Mouse (Mus musculus) embryonic facial prominence, embryonic 11.5 days (tissue): ENCODE measurements around the gene 9030612E09Rik. TPM values are rescaled to one million over a fixed set of nuclear protein-coding genes. Genes with fewer than 3 reads are reported as not detected.

Source experiments
- ATAC-seq: fragments of 200-750 bp; cut with Nextera tagmentation; replicated peaks from 2 replicates; pipeline ENCODE4 v1.8.0; 2017; ENCODE audit warnings: low read depth; ENCODE audit not compliant: insufficient number of reproducible peaks, low FRiP score, low TSS enrichment
- DNase-seq: peaks from one replicate; pipeline ENCODE4 v3.0.0-alpha.2; 2015; ENCODE audit warnings: low spot score
- H3K27ac ChIP-seq: fragments of 300-500 bp; sonication (generic); replicated peaks from 2 replicates; pipeline ENCODE4 v1.5.1; 2014; ENCODE audit warnings: mild to moderate bottlenecking, low read depth, low read length, control low read depth
- H3K27me3 ChIP-seq: fragments of 300-500 bp; sonication (generic); 2 replicates; pipeline ENCODE4 v1.6.1; 2014; ENCODE audit warnings: mild to moderate bottlenecking, low read length, moderate library complexity, mixed read lengths; ENCODE audit not compliant: control insufficient read depth, insufficient read depth
- H3K36me3 ChIP-seq: fragments of 300-500 bp; sonication (generic); replicated peaks from 2 replicates; pipeline ENCODE4 v1.6.1; 2014; ENCODE audit warnings: low read depth, mild to moderate bottlenecking, low read length, moderate library complexity, mixed read lengths; ENCODE audit not compliant: control insufficient read depth, insufficient read depth
- H3K4me1 ChIP-seq: fragments of 300-500 bp; sonication (generic); 2 replicates; pipeline ENCODE4 v1.6.1; 2014; ENCODE audit warnings: low read length, mixed read lengths; ENCODE audit not compliant: control insufficient read depth, insufficient read depth
- H3K4me2 ChIP-seq: fragments of 300-500 bp; sonication (generic); 2 replicates; pipeline ENCODE4 v1.6.1; 2014; ENCODE audit warnings: low read depth, mild to moderate bottlenecking, control low read depth, low read length, moderate library complexity
- H3K4me3 ChIP-seq: fragments of 300-500 bp; sonication (generic); 2 replicates; pipeline ENCODE4 v1.5.1; 2014; ENCODE audit warnings: low read depth, low read length, control low read depth
- H3K9ac ChIP-seq: fragments of 300-500 bp; sonication (generic); replicated peaks from 2 replicates; pipeline ENCODE4 v1.6.1; 2014; ENCODE audit warnings: mild to moderate bottlenecking, control low read depth, low read length
- H3K9me3 ChIP-seq: fragments of 300-500 bp; sonication (generic); replicated peaks from 2 replicates; pipeline ENCODE4 v1.6.1; 2016; ENCODE audit warnings: mild to moderate bottlenecking, low read length, inconsistent platforms, mixed read lengths; ENCODE audit not compliant: control insufficient read depth
- WGBS: fragments of 180-500 bp; shearing (Covaris S2); extraction: QIAGEN DNeasy Blood & Tissue Kit; methylation state at CpG from one replicate; pipeline ENCODE4 v1.1.7; 2014; 5-methylcytosine and 5-hydroxymethylcytosine counted together
- polyA plus RNA-seq: library from polyadenylated mRNA; unstranded; fragments of >200 nt; fragmentation: Nextera tagmentation; extraction: Ambion mirVana; gene quantifications from 2 replicates; pipeline ENCODE4 v1.2.1, GENCODE M21; 2014

9030612E09Rik gene
- polyA plus RNA-seq, 1 experiment from 2014 or later: 1.7 TPM

DNA sequence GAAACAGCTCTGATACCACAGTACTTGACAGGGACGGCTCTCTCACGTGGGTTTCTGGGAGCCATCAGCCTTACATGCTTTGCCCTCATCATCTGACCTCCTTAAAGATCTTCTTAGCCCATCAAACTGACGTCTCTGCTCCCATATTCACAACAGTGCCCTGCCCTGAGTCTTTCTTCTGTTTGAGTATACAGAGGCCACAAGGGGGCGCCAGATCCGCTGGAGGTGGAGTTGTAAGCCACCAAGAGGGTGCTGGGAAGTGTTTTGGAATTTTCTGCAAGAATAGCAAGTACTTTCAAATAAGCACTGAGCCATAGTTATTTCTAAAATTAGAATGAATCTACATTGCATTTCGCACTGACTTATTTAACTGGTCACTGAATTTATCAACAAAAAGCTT is 37.4 kb downstream of the 9030612E09Rik start:
- DNase-seq: peak; percentile 30
- ATAC-seq: no peak
- Histone ChIP-seq H3K9ac (no peak overlapping the region), H3K4me2 (no peak overlapping the region), H3K9me3 (no peaks in the 10 kb centered on the region), H3K27ac (no peak overlapping the region), H3K27me3 (no peaks in the 10 kb centered on the region), H3K36me3 (no peaks in the 10 kb centered on the region), H3K4me1 (no peaks in the 10 kb centered on the region), H3K4me3 (no peak overlapping the region)
- 35% methylated on average over 6 of the region's 6 CpGs for WGBS

- Histone ChIP-seq H3K4me3 (no peak overlapping the region), H3K27me3 (no peaks in the 10 kb centered on the region), H3K27ac (no peak overlapping the region), H3K4me1 (no peaks in the 10 kb centered on the region; the same call in 1 of the 2 replicates), H3K9me3 (no peaks in the 10 kb centered on the region), H3K9ac (no peak overlapping the region), H3K36me3 (no peaks in the 10 kb centered on the region), H3K4me2 (no peak overlapping the region)
- DNase-seq (no peak), ATAC-seq (no peak)
- WGBS: 93% methylated on average over 13 of the region's 13 CpGs
Observed at GRCm38 (mm10) chr10:43217361-43217900, 42.9 kb downstream of the 9030612E09Rik start.

DNA sequence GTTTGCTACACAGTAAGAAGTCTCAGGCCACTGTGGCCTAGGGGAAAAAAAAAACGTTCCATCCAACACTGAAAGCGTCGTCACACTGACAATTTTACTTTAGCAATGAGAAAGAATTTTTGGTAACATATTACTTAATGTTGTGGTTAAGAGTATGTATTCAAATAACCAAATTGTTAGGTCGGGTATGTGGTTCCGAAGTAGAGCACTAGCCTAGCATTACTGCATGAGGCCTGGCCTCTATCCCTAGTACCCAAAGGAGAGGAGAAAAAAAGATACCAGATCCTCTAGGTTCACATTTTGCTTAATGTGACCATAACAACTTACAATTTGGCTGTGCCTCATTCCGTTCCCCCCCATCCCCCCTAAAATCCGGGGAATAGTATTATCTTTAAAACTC is 46.0 kb downstream of the 9030612E09Rik start:
- ATAC-seq (no peak), DNase-seq (no peak)
- H3K4me1 ChIP-seq: no peaks in the 10 kb centered on the region; the same call in 1 of the 2 replicates
- H3K36me3 ChIP-seq: no peaks in the 10 kb centered on the region
- H3K4me2 ChIP-seq: peak overlapping the region; percentile 55
- WGBS: 15% methylated on average over 7 of the region's 7 CpGs
- no peaks in the 10 kb centered on the region for H3K27me3 ChIP-seq
- H3K27ac ChIP-seq: peak overlapping the region; percentile 77; the same call in 1 of the 2 replicates
- peak overlapping the region; percentile 76 for H3K4me3 ChIP-seq
- no peaks in the 10 kb centered on the region for H3K9me3 ChIP-seq
- H3K9ac ChIP-seq: peak overlapping the region; percentile 89

GRCm38 (mm10) chr10:43220910-43221625 is 46.6 kb downstream of the 9030612E09Rik start, which contains the start of gene Pdss2:
TSS of gene Pdss2 (plus strand) at chr10:43221486.
- Histone ChIP-seq H3K9ac (peak within 1 kb of the TSS; percentile 89), H3K27me3 (no peaks in the 10 kb centered on the region), H3K4me2 (peak within 1 kb of the TSS; percentile 86), H3K36me3 (no peaks in the 10 kb centered on the region), H3K27ac (peak within 1 kb of the TSS; percentile 77), H3K4me1 (no peaks in the 10 kb centered on the region; the same call in 1 of the 2 replicates), H3K4me3 (peak within 1 kb of the TSS; percentile 76), H3K9me3 (no peaks in the 10 kb centered on the region)
- ATAC-seq: peak; percentile 97
- peak; percentile 97 for DNase-seq
- WGBS: under 1% methylated on average over 50 of the region's 50 CpGs

- Histone ChIP-seq H3K27ac (peak overlapping the region; percentile 69), H3K9ac (peak overlapping the region; percentile 89), H3K36me3 (no peaks in the 10 kb centered on the region), H3K4me1 (no peaks in the 10 kb centered on the region; the same call in 1 of the 2 replicates), H3K4me2 (peak overlapping the region; percentile 86), H3K9me3 (no peaks in the 10 kb centered on the region), H3K4me3 (peak overlapping the region; percentile 76), H3K27me3 (no peaks in the 10 kb centered on the region)
- ATAC-seq: peak; percentile 24; the same call in 1 of the 2 replicates
- WGBS: under 1% methylated on average over 25 of the region's 25 CpGs
- peak; percentile 17 for DNase-seq
Observed at GRCm38 (mm10) chr10:43221659-43222058, 47.2 kb downstream of the 9030612E09Rik start.

- Histone ChIP-seq H3K9ac (no peak overlapping the region), H3K27ac (no peak overlapping the region), H3K27me3 (no peaks in the 10 kb centered on the region), H3K36me3 (no peaks in the 10 kb centered on the region), H3K4me1 (no peaks in the 10 kb centered on the region; the same call in 1 of the 2 replicates), H3K9me3 (no peaks in the 10 kb centered on the region), H3K4me2 (no peak overlapping the region), H3K4me3 (no peak overlapping the region)
- no peak for ATAC-seq
- no peak for DNase-seq
- WGBS: 93% methylated on average over 2 of the region's 2 CpGs
Observed at GRCm38 (mm10) chr10:43223391-43223790, 48.9 kb downstream of the 9030612E09Rik start.

Other genes with a start within 250 kb of the 9030612E09Rik start
- 5.2 and 5.3 TPM in 2 replicates for gene Sobp, start 174 bp upstream of the 9030612E09Rik start, polyA plus RNA-seq
- gene Pdss2, start 46.8 kb downstream of the 9030612E09Rik start, polyA plus RNA-seq: 13.7 and 14.6 TPM in 2 replicates